Mouse (Mus musculus) ES-E14 (cell line): ENCODE measurements at regions not wholly inside any gene's neighbourhood (a gene's known extent, or its start where the extent isn't known, plus 50 kb on each side); places are given as distances from the start of the nearest gene placed in this dataset.

Experiments used
- DNase-seq: peaks from one replicate; pipeline ENCODE4 v3.0.0-alpha.2; 2013; ENCODE audit warnings: low read depth, low spot score
- H3K27ac ChIP-seq: 2 replicates; pipeline ENCODE4 v1.5.1; 2012; ENCODE audit warnings: low read depth, mild to moderate bottlenecking, low read length, moderate library complexity, mixed read lengths; ENCODE audit not compliant: poor library complexity, insufficient read depth, severe bottlenecking
- H3K36me3 ChIP-seq: 2 replicates; pipeline ENCODE4 v1.6.1; 2012; ENCODE audit warnings: mild to moderate bottlenecking, low read length, moderate library complexity, mixed read lengths; ENCODE audit not compliant: control insufficient read depth, poor library complexity, insufficient read depth, severe bottlenecking
- H3K4me1 ChIP-seq, 2 experiments: fragments of 150-350 bp in 1 of 2; sonication (generic) in 1 of 2; 2 replicates each; pipeline ENCODE4 v1.6.1; 2012; ENCODE audit warnings: low read length in 2 of 2, mild to moderate bottlenecking in 1 of 2, mixed read lengths in 1 of 2; ENCODE audit not compliant: control insufficient read depth in 2 of 2, insufficient read depth in 2 of 2, poor library complexity in 1 of 2
- H3K4me3 ChIP-seq, 2 experiments: fragments of 150-350 bp in 1 of 2; sonication (generic) in 1 of 2; 2 replicates each; pipeline ENCODE4 v1.5.1; 2012; ENCODE audit warnings: low read length in 2 of 2, low read depth in 1 of 2, mild to moderate bottlenecking in 1 of 2, mixed read lengths in 1 of 2; ENCODE audit not compliant: insufficient read depth in 1 of 2, poor library complexity in 1 of 2, severe bottlenecking in 1 of 2
- H3K9ac ChIP-seq: 2 replicates; pipeline ENCODE4 v1.6.1; 2012; ENCODE audit warnings: low read depth, mild to moderate bottlenecking, low read length, mixed read lengths; ENCODE audit not compliant: poor library complexity, insufficient read depth, severe bottlenecking
- H3K9me3 ChIP-seq: fragments of 150-350 bp; sonication (generic); 2 replicates; pipeline ENCODE4 v1.6.1; 2012; ENCODE audit warnings: low read depth, mild to moderate bottlenecking, low read length; ENCODE audit not compliant: control insufficient read depth, insufficient read depth
- CHD2 ChIP-seq: IDR thresholded peaks from 2 replicates; pipeline ENCODE4 v1.6.1; 2014; ENCODE audit warnings: mild to moderate bottlenecking, low read depth, low read length, inconsistent platforms
- HCFC1 ChIP-seq: IDR thresholded peaks from 2 replicates; pipeline ENCODE4 v1.6.1; 2012; ENCODE audit warnings: low read length, inconsistent platforms, borderline replicate concordance; ENCODE audit not compliant: insufficient read depth
- MAFK ChIP-seq: IDR thresholded peaks from 2 replicates; pipeline ENCODE4 v1.6.1; 2014; ENCODE audit warnings: mild to moderate bottlenecking, low read depth, low read length, inconsistent platforms; ENCODE audit not compliant: insufficient read depth
- ZC3H11A ChIP-seq: IDR thresholded peaks from 2 replicates; pipeline ENCODE4 v1.6.1; 2012; ENCODE audit warnings: low read depth, mild to moderate bottlenecking, inconsistent platforms, low read length, borderline replicate concordance
- ZNF384 ChIP-seq: IDR thresholded peaks from 2 replicates; pipeline ENCODE4 v1.6.1; 2012; ENCODE audit warnings: low read depth, low read length, inconsistent platforms
- in situ Hi-C, 2 experiments: fragments of 600-800 bp; cut with MboI; formaldehyde crosslinking; loops; one replicate each; pipeline ENCODE4 v1.15.1; 2025; ENCODE audit warnings: low sequenced_read_pairs in 2 of 2, inconsistent platforms in 1 of 2; ENCODE audit not compliant: unreplicated experiment in 2 of 2

GRCm38 (mm10) chr13:16196692-16197091 lies 185.0 kb downstream of the Inhba start:
- no peak for DNase-seq
- in situ Hi-C loops: no loop called here

GRCm38 (mm10) chr13:16200046-16200445 lies 188.4 kb downstream of the Inhba start:
- in situ Hi-C loops: no loop called here
- no peaks in the 10 kb centered on the region for H3K36me3 ChIP-seq
- no peak overlapping the region for H3K4me3 ChIP-seq
- no peak for TF ChIP-seq HCFC1
- no peaks in the 10 kb centered on the region for H3K9me3 ChIP-seq
- DNase-seq: no peak
- no peak overlapping the region for H3K9ac ChIP-seq
- H3K4me1 ChIP-seq: no peaks in the 10 kb centered on the region
- H3K27ac ChIP-seq: no peak overlapping the region

More at GRCm38 (mm10) chr13:16196692-16197091, 185.0 kb downstream of the Inhba start:
- H3K36me3 ChIP-seq: no peaks in the 10 kb centered on the region
- no peaks in the 10 kb centered on the region for H3K4me1 ChIP-seq
- H3K9ac ChIP-seq: no peak overlapping the region
- H3K4me3 ChIP-seq: no peak overlapping the region
- H3K27ac ChIP-seq: no peak overlapping the region
- TF ChIP-seq HCFC1 (no peak), ZNF384 (no peak)
- H3K9me3 ChIP-seq: no peaks in the 10 kb centered on the region

GRCm38 (mm10) chr13:16203147-16203546 lies 191.5 kb downstream of the Inhba start:
- Histone ChIP-seq H3K27ac (no peak overlapping the region), H3K4me1 (no peaks in the 10 kb centered on the region), H3K36me3 (no peaks in the 10 kb centered on the region), H3K9ac (no peak overlapping the region), H3K9me3 (no peaks in the 10 kb centered on the region), H3K4me3 (no peak overlapping the region)
- in situ Hi-C loops: no loop called here
- no peak for DNase-seq
- no peak for TF ChIP-seq HCFC1
- no peak for TF ChIP-seq MAFK
- no peak for TF ChIP-seq ZNF384
- TF ChIP-seq ZC3H11A: no peak
- TF ChIP-seq CHD2: no peak

DNA sequence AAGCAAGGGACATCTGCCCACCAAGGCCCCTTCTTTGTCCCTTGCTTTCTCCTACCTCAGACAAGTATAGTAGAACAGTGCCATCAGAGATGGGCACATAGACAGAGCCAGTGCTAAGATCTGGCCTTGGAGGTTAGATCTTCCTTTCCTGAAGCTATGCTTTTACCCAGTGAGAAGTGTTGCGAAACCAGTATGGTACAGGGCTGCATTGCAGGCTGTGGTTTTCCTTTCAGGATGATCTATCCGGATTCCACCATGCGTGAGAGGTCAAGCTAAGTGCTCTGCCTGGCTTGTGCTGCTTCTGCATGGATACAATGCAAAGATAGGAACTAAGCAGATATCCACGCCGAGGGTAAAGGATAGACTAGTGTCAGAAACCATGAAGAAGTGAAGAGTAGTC lies 192.4 kb downstream of the Inhba start:
- no peaks in the 10 kb centered on the region for H3K9me3 ChIP-seq
- no peak for DNase-seq
- H3K27ac ChIP-seq: no peak overlapping the region
- H3K9ac ChIP-seq: no peak overlapping the region
- H3K4me1 ChIP-seq: no peaks in the 10 kb centered on the region
- in situ Hi-C loops: no loop called here
- H3K36me3 ChIP-seq: no peaks in the 10 kb centered on the region
- H3K4me3 ChIP-seq: no peak overlapping the region
- no peak for TF ChIP-seq CHD2
- no peak for TF ChIP-seq MAFK

- in situ Hi-C loops: no loop called here
- no peak for DNase-seq
These were observed 199.8 kb downstream of the Inhba start for GRCm38 (mm10) chr13:16211482-16211881.

More at GRCm38 (mm10) chr13:16211482-16211881, 199.8 kb downstream of the Inhba start:
- H3K4me3 ChIP-seq: no peak overlapping the region
- no peak overlapping the region for H3K27ac ChIP-seq
- no peaks in the 10 kb centered on the region for H3K36me3 ChIP-seq
- no peaks in the 10 kb centered on the region for H3K9me3 ChIP-seq
- no peaks in the 10 kb centered on the region for H3K4me1 ChIP-seq
- no peak for TF ChIP-seq ZNF384
- no peak for TF ChIP-seq HCFC1
- TF ChIP-seq MAFK: no peak
- no peak for TF ChIP-seq ZC3H11A
- TF ChIP-seq CHD2: no peak
- H3K9ac ChIP-seq: no peak overlapping the region
